Mouse (Mus musculus) left cerebral cortex, postnatal 14 days (tissue): ENCODE measurements at regions not wholly inside any gene's neighbourhood (a gene's known extent, or its start where the extent isn't known, plus 50 kb on each side); places are given as distances from the start of the nearest gene placed in this dataset.
"Not testable (repeated sequence)": the region's sequence is repeated elsewhere in the genome, so short reads cannot be mapped to it uniquely, and the experiment has no call there.

ENCODE experiments used
- DNase-seq, 2 experiments: peaks; one replicate each; pipeline ENCODE4 v3.0.0; 2021 to 2022; ENCODE audit warnings: low spot score in 2 of 2, mixed read lengths in 1 of 2
- intact Hi-C: fragments of 180-260 bp; cut with DNase I; formaldehyde crosslinking; loops from one replicate; pipeline ENCODE4 v1.15.1; 2025

DNA sequence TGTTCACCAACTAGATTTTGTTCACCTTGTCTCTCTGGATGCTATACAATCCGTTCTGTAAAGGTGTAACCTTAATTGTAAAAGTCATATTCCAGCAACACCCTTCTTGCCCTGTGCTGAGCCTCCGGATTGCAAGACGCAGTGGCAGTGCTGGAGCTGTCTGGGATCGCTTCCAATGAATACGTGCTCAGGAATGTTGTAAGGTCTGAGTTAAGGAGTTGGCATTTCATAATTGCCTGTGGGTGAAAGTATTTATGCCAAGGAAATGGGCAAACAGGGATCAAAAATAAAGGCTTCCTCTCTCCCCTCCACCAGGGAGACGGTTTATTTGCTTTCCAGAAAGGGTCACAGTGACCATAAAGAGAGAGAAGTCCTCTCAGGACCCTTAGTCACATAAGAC is 93.3 kb downstream of the Apob start:
- intact Hi-C loops = no loop called here

DNA sequence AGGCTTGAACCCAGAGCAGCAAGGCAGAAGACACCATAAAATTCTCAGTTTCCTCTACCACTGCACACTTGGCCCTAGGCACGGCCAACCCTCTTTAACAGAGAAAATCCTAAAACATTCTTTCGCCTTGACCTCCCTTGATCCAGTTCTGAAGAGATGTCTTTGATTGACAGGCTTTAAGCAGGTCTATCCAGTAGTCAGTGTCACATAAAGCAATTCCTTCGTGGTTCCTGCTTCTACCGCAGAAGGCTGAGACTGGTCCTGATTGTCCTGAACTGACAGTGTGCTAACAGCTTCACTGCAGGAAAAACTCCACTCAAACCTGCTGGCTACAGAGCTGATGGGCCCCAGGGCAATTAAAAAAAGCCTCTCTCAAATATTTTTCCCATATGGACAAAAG is 93.8 kb downstream of the Apob start:
- intact Hi-C loops = no loop called here
- DNase-seq = no peak

More for the DNA sequence above, 93.3 kb downstream of the Apob start:
- DNase-seq = no peak

DNA sequence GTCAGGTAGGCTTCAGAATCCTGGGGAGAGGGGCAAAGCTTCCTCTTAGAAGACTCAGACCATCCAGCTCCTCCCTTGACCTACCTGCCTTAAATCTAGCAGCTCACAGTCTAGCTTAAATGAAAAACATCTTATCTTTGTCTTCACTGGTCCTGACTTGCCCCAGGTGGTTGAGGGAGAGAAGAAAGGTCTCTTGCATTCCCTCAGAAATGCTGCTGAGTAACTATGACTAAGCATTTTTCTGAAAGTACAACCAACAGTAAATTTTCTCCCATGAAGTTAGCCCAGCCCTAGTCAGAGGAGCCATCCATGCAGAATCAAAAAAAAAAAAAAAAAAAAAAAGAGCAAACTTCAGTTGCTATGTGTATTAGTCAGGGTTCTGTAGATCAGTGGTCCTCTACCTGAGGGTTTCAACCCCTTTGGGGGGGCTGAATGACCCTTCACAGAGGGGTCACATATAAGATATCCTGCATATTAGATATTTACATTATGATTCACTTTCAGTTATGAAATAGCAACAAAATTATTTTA is 98.6 kb downstream of the Apob start:
- no peak for DNase-seq
- intact Hi-C loops = no loop called here

DNA sequence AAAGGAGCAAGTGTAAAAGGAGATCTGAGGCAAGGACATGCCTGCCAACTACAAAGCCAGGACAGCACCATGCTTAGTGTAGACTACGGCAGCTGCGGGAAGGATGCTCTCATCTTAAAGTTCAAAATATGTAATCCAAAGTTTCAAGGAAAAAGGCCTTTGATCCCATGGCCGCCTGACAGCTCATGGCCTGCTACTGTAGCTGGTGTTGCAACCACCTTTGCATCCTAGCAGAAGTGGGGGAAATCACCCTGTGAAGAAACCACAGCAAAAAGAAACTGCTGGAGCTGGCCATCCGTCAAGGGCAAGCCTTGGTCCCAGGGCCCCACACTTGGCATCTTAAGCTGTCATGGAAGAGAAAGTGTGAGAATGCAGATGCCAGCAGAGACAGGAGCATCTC is 99.9 kb downstream of the Apob start:
- DNase-seq = no peak
- intact Hi-C loops = no loop called here

DNA sequence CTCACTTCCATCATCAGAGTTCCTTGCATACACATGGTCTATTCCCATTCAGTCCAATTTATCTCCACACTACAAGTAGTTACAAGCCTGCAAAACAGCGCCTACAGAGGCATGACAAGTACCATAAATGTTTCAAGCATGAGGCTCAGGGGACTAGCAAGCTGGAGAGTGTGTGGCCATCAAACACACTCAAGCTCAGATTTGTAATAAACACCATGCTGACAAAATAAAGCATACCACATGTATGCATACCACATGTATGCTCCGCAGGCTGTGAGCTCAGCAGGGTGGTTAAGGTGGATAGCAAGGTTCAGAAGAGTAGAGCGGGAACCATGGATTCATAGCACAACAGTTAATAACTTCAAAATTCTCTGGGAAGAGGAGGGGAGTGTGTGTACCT is 100.6 kb downstream of the Apob start:
- intact Hi-C loops = no loop called here
- no peak for DNase-seq

DNA sequence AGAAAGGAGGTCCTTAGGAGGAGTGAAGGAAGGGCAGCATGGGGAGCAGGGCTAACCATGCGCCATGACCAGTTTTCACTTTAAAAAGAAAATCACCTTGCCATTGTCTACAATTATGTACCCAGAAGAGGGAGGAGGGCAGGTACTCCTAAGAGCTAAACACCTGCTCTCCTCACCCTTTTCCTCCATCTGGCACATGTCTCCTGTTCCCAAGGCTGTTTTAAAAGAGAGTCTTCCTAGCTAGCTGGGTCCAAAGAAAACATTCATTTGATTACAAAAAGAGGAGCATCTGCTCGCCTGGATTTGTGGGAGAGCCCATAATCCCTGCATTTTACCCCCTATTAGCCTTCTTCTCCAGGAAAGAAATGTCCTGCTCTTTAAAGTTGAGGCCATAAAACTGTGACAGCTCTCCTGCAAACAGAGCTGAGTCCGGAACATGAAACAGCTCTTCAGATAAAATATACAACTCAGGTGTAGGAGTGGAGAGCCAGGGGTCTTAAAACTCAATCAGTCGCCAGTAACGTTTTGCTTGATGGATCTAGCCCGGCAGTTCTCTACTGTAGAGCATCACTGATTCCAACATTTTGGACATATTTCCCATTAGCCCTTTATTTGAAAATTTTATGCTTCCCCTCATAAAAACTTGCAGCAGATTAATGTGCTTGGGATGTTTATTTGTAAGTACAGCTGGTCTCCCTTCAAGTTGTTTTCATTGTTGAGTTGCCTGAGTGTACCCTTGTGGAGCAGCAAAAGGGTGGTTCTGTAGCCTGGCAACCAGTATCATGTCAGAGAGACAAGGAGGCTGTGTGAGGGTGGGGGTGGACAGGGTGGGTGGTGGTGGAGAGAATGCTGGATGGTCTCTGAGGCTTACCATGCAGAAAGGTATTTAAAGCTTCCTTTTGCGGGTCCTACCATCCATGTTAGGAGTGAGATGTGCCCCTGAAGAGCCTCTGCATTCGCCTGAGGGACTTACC is 105.5 kb downstream of the Apob start:
- intact Hi-C loops = no loop called here
- no peak for DNase-seq

DNA sequence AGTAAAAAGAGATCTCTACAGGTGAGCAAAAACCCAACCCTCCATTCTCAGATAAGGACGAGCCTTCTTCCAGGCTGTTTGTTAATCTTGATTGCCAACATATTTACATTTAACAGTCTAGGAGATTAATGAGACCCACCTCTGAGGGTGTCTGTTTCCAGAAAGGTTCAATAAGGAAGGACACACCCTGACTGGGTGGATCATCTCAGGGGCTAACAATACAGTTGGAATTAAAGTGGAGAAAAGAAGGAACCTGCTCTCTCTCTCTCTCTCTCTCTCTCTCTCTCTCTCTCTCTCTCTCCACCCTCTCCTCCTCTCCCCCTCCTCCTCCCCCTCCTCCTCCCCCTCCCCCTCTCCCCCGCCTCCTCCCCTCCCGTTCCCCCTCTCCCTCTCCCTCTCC is 110.5 kb downstream of the Apob start:
- no peak for DNase-seq
- intact Hi-C loops = no loop called here

DNA sequence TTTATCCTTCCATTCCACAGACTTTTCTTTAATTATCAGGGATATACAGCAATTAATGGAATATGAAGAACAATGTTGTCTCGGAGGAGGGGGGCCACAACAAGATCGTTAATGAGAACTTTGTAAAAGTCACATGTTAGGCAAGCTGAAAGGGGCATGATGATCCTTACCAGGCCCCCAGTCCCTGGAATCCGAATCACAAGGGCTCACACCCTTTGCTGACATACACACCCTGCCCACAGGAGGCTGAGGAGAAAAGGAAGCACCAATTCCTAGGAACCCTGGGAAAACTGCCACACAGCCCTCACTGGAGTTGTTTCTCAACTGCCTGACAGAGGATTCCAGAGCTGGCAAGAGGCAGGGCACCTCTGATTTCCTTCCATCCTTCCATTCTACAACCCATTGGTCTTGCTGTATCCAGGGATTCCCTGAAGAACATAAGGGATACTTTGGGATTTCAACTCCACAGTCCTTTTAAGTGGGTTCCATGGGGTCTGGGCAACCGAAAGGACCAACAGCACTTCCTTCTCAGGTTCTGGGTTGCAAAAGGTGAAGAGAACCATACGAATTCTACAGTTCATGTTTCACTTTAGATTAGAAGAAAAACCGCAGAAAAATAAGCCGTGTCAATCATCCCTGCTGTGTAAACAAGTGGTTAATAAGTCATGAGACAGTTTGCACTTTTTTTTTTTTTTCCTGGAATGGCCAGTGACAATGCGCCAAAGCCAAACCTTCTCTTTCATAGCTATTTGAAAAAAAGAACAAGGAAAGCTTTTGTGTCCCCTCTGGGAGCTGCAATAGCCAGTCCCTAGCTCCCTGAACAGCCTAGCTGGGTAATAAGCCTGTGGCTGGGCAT is 112.2 kb downstream of the Apob start:
- intact Hi-C loops = no loop called here
- DNase-seq = no peak

DNA sequence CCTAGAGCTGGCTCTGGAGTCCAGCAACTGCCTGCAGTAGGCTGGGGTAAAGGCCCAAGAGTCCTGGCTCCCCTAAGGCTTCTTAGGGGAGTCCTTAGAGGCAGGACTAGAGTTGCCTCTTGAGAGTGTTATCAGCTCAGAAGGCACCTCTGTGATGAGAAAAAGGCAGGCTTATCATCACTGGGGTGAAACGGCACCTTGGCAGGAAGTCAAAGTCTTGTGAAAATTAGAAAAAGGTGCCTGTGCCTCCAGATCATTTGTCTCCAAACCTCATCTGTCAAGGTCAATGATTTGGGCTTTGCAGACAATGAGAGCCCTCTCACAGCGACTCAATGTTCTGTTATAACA is 112.8 kb downstream of the Apob start:
- intact Hi-C loops = no loop called here

DNA sequence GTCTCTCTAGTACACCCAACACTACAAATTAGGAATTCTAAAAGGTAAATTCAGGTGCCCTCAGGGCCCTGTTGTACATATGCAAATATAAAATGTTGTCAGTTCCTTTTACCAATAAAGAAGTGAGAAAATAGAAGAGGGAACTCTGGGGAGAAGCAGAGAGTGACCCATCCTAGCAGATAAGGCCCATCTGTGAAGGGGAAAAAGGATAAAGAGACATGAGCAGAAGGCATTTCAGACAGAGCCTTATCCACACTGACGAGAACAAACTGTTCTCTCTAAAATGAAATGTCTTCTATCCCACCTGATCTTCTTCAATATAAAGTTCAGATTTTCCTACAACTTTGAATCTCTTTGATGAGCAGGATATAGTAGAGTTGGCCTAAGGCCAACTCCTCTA is 114.5 kb upstream of the Ldah start:
- intact Hi-C loops = no loop called here
- DNase-seq = no peak

More for the DNA sequence above, 112.8 kb downstream of the Apob start:
- no peak for DNase-seq

DNA sequence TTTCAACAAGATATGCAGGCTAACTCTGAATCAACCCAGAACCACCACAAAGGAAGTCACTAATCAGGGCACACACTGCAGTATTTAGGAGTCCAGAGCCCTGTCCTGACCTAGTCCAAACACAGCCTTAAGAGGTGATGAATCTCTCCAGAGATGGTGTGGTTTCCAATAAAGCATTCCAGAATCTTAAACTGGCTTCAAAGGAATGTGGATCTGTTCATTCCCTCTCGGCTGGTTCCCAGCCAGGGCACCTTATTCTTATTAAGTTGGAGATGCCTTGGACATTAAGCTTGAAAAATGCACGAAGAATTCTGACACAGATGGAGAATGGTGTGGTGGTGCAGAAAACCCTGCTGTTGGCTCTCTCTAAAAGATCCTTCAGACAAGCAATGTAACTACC is 112.0 kb upstream of the Ldah start:
- DNase-seq = no peak
- intact Hi-C loops = no loop called here

DNA sequence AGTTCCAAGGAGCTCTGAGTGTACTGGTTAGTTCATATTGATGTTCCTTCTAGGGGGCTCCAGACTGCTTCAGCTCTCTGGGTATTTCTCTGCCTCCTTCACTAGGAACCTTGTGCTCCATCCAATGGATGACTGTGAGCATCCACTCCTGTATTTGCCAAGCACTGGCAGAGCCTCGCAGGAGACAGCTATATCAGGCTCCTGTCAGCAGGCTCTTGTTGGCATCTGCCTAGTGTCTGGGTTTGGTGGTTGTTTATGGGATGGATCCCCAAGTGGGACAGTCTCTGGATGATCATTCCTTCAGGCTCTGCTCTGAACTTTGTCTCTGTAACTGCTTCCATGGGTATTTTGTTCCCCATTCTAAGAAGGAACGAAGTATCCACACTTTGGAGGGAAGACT is 109.5 kb upstream of the Ldah start:
- DNase-seq, intact Hi-C loops: not testable (repeated sequence)

DNA sequence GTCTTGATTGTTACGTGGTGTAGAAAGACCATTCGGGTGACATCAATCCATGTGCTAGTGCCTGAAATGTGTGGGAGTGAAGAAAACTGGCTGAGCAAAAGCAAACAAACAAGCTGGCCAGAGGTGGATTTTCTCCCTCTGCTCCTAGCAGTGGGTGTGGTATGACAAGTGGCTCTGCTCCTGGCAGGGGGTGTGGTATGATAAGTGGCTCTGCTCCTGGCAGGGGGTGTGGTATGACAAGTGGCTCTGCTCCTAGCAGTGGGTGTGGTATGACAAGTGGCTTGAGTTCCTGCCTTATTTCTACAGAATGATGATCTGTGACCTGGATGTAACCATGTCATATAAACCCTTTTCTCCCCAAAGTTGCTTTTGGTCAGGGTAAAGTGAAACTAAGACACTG is 108.8 kb upstream of the Ldah start:
- DNase-seq = no peak
- intact Hi-C loops = no loop called here

DNA sequence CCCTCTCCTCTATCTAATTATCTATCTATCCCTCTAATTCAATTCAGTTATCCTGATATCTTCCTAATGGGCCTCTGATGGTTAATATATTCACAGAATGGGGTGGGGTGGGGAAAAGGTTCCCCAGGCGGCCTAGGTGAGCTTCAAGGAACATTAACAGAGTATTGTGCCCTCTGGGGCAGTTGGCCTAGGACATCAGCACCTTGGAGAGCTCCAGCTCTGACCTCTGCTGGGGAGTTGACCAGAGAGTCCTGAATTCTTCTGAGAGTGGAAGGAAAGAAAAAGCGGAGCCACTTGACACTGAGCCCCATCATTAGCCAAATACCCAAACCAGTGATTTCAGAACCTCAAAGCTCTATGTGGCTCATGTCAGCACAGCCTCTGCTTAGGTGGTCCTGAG is 108.1 kb upstream of the Ldah start:
- intact Hi-C loops = no loop called here
- no peak for DNase-seq

DNA sequence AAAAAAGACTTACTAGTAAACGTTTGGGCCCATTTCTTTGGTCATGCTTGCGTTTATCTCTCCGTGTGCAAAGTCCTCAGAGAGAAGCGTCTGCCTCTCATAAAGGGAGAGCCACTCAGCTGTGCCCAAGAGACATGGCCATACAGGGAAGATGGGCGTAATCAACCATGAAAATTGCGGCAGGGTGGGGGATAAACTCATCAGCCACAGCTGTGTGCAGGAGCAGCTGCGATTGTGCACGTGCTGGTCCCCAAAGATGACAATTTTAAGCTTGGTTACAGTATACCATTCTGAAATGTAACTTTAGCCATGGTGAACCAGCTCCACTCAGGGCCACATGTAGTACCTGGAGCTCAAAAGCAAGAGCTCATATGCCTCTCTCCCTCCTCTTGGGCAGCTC is 106.1 kb upstream of the Ldah start:
- intact Hi-C loops = no loop called here
- DNase-seq = peak in 1 of 2 experiments; percentile 3

DNA sequence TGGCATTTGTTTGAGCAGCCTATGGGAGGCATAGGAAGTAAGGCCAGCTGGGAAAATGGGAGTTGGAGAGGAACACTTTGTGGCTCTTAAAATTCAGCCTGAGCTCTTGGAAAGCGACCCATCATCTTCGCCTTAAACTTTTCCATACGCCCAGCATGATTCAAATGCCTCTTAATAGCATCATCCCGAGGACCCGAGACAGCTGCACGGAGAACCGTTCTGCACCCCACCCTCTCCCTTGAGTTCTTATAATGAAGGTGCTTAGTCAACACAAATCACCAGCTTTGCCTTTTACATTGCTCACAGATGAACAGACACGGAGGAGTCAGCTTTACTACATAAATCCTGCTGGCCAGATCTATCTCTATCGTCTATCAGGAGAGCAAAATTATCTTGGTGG is 104.6 kb upstream of the Ldah start:
- intact Hi-C loops = no loop called here
- no peak for DNase-seq

DNA sequence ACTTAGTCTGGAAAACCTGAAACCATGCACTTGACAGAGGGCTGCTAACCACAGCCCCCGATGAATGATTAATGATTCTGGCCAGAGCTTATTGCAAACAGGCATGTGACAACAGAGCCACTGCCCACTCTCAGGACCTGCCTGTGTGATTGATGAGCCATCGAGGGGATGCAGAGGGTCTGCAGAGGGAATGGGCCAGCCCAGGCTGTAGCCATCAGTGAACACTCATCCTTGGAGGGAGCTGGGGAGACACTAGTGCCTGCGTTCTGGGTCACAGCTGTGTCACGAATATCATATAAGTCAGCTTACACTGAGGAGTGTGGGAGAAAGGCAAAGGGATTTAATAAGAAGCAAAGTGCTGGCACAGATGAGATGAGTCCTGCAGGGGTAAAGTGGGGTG is 100.8 kb upstream of the Ldah start:
- DNase-seq = no peak
- intact Hi-C loops = no loop called here

DNA sequence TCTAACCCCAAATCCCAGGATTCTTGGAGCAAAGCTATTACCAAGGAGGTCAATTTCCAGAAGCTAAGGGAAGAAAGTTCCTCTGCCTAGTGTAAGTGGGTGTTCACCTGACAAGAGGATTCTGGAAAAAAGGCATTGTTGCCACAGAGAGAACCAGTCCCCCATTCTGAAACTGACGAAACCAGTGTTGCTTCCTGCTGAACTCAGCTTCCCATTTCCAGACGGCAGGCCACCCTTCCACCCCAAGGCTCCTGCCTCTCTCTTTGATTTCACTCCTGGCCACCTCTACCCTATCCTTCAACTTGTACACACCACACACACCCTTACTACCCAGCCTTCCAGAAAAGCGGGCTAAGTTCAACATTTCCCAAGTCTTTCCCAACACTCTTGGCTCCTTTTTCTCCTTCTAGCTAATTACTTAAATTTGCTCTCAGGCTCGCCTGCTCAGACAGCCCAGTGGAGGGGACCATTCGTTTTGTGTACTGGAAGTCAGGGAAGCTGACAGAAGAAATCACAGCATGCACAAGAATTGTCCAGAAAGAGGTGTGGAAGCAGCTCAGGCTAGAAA is 98.6 kb upstream of the Ldah start:
- DNase-seq = no peak
- intact Hi-C loops = no loop called here

DNA sequence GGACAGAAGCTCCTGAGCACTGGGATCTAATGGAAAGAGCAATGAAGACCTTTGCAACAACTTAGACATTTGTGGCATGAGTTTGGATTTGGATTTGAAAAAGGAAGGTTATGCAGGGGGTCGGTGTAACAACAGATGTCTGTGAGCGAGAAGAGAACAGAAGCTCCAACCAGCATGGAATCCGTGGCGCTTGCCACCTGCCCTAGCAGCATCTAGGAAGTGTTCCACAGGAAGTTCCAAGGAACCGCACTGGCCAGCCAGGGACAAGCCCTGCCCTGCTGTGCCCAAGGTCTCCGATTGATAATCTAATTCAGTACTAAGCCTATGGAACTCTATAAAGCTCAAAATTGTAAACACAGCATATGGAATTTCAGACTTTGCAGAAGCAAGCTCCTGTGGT is 98.0 kb upstream of the Ldah start:
- DNase-seq = no peak
- intact Hi-C loops = no loop called here

DNA sequence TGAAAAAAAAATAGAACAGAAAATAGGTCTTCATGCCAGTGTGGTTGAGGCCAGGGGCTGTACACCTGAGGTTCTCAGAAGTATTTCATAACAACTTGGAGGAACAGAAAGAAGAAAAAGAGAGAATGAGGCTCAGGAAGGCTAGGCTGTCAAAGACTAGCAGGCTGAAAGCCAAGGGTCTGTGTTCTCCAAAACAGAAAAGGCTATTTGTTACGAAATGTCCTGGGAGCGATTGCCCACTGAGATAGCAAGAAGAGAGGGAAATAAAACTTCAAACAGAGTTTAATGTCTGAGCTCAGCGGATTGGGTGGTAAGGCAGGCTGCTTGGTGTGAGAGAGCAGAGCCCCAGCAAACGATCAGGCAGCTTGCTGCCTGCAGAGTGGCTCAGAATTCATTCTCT is 97.6 kb upstream of the Ldah start:
- DNase-seq = no peak
- intact Hi-C loops = no loop called here
